Mouse (Mus musculus): ENCODE results near the gene Prr23a2.

The Prr23a2 gene

DNA sequence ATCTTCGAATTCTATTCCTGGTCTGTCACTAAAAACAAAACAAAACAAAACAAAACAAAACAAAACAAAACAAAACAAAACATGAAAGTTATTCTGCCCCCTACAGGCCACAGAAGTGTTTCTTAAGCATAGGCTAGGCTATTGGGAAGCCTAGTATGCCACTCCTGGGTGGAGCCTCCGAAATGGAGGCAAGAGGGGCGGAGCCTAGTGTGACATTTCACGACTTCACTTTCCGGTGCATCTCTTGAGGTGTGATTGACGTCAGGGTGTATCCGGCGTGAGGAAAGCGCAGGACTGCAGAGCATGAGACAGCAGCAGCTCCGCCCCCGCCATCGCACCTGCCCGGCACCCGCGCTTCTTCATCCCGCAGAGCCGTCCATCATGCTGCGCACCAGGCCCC, at the start of gene Prr23a2:
Gene Prr23a2 (plus strand): TSS at position 285 of the 400 bp plus-strand sequence.
- in situ Hi-C loops (cut with MseI, MboI), result no loop called here

DNA sequence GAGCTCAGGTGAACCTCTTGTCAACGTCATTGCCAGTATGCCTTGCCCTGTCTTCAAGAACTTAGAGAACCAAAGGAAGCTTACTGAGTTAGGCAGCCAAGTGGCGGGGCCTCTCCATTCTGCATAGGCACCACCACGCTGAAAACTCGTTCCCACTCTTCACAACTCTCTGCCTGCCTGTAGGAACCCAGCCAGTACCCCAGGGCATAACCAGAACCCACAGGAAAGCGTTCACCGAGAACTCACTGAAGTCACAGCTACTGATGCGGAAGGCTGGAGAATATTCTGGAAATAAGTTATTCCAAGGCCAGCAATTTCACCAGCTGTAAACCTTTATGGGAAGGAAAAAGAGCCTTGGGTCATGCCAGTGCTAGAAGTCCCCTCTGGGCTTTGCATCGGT, 48.7 kb upstream of the Prr23a2 start:
- in situ Hi-C loops (cut with MseI, MboI), result loop anchor here in 1 of 2 experiments (25.0 kb wide), 1 partner anchor 170 kb away; no protein-coding TSS in a partner anchor

DNA sequence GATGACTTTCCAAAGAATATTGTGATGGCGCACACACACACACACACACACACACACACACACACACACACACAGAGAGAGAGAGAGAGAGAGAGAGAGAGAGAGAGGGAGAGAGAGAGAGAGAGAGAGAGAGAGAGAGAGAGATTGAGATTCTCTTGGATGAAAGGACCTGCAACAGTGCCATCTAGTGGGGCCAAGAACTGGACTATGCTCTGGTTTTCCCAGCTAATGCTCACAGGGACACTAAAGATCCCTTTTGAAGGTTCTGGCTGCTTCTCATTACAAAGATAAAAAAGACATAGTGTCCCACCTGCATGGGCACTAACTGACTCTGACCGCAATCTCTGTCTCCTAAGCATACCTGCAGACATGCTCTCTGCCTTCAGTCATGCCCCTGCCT, 46.8 kb upstream of the Prr23a2 start:
- in situ Hi-C loops (cut with MseI, MboI), result loop anchor here in 1 of 2 experiments (25.0 kb wide), 1 partner anchor 172 kb away; no protein-coding TSS in a partner anchor

DNA sequence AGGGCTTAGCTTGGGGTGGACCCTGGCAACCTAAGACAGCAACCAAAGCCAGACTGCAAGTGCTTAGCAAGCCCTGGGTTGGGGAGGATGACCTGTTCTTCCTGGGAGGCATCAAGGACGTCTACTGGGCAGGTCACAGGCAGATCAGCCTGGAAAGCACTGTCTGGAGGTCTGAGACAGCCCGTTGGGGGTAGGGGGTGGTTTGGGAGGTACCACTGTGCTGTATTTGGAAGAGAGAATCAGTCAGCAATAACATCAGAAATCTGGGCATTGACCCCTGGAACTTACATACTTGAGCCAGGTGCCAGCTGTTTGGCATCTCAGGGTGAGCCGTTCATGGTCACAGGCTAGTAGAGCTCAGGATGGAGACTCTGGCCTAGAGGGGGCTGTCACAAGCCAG, 40.2 kb upstream of the Prr23a2 start:
- in situ Hi-C loops (cut with MseI, MboI), result loop anchor here (10.0 to 25.0 kb wide), 2 partner anchors 171 to 179 kb away; no protein-coding TSS in a partner anchor

GRCm38 (mm10) chr9:98817592-98817991, 38.7 kb upstream of the Prr23a2 start:
- in situ Hi-C loops (cut with MseI, MboI), result loop anchor here (10.0 to 25.0 kb wide), 2 partner anchors 173 to 180 kb away; no protein-coding TSS in a partner anchor

- in situ Hi-C loops (cut with MseI, MboI), result loop anchor here (10.0 to 25.0 kb wide), 2 partner anchors 174 to 182 kb away; no protein-coding TSS in a partner anchor
Measured at GRCm38 (mm10) chr9:98818971-98819370, 37.3 kb upstream of the Prr23a2 start.

GRCm38 (mm10) chr9:98819481-98819880, 36.8 kb upstream of the Prr23a2 start:
- in situ Hi-C loops (cut with MseI, MboI), result loop anchor here (10.0 to 25.0 kb wide), 2 partner anchors 175 to 182 kb away; no protein-coding TSS in a partner anchor

DNA sequence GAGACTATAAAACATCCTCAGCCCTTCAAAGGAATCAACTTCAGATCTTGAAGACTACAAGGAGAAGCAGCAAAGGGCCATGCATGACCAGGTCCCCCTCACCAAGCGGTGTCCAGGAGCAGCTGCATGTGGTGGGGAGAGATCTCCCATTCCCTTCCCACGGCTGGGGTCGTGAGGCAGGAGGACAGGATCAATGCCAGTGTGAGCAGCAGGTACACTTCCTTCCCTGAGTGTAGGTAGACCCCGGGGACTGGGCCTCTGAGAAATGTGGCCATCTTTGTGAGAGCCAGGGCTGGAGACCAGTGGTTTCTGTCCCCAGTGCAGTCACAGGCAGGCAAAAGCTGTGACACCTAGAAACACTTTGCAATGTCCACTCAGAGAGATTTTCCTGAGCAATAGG, 35.8 kb upstream of the Prr23a2 start:
- in situ Hi-C loops (cut with MseI, MboI), result loop anchor here in 1 of 2 experiments (25.0 kb wide), 1 partner anchor 183 kb away; no protein-coding TSS in a partner anchor

GRCm38 (mm10) chr9:98821067-98821466, 35.2 kb upstream of the Prr23a2 start:
- in situ Hi-C loops (cut with MseI, MboI), result loop anchor here in 1 of 2 experiments (25.0 kb wide), 1 partner anchor 184 kb away; no protein-coding TSS in a partner anchor

DNA sequence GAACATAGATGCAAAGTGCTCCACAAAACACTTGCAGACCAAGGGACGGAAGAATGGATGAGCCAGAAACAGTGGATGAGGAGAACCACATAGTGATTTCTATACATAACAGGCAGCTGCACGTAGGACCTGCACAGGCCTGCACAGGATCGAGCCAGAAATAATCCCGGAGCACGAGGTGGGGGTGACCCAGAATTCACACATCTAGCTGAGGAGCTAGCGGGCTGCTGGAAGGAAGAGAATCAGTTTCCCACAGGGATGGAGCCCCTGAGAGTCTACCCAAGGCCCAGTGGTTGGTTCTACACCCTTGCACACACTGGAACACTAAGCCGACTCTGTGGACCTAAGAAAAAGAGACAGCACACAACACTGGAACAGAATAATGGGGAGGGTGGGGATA, 32.5 kb upstream of the Prr23a2 start:
- in situ Hi-C loops (cut with MseI, MboI), result loop anchor here in 1 of 2 experiments (25.0 kb wide), 1 partner anchor 187 kb away; no protein-coding TSS in a partner anchor

- in situ Hi-C loops (cut with MseI, MboI), result no loop called here
Measured at GRCm38 (mm10) chr9:98829508-98829907, 26.8 kb upstream of the Prr23a2 start.

DNA sequence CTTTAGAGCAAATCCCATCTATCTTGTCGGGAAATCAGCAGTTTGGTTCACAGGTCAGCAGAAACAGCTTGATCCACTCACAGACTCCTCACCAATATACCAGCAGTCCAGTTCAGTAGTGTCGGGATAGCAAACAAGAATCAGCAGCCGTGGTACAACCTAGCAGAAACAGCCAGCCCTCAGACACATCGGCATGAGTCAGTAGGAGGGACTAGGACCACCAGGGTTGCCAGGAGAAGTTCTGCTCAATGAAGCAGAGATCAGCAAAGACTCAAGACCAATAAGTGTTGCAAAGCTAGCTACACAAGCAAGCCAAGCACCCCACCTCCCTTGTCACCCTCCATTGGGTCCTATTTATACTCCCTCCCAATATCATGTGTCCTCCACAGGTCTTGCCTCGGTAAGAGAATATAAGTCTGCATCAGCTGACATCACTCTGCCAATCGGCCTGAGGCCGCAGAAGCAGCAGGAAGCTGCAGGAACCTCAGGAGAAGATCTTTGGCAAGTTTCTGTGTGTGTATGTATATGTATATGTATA, 18.7 kb upstream of the Prr23a2 start:
- in situ Hi-C loops (cut with MseI, MboI), result no loop called here

DNA sequence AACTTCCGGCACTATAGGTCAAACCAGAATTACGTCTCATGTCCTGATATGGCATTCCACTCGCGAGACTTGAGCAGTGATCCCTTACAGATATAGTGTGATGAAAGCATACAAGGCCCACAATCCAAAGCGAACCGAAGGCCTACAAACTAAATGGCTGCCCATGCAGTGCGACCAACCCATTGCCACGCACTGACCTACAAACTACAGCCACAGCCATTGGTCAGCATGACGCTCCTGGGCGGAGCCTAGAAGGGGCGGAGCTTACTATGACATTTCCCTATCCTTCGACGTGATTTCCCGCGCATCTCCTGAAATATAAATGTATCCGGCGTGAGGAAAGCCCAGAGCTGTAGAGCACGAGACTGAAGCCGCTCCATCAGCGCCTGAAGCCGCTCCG, 14.2 kb upstream of the Prr23a2 start, which contains the start of gene Prr23a1:
Gene Prr23a1 (plus strand): TSS at position 387 of the 400 bp plus-strand sequence.
- in situ Hi-C loops (cut with MseI, MboI), result no loop called here

DNA sequence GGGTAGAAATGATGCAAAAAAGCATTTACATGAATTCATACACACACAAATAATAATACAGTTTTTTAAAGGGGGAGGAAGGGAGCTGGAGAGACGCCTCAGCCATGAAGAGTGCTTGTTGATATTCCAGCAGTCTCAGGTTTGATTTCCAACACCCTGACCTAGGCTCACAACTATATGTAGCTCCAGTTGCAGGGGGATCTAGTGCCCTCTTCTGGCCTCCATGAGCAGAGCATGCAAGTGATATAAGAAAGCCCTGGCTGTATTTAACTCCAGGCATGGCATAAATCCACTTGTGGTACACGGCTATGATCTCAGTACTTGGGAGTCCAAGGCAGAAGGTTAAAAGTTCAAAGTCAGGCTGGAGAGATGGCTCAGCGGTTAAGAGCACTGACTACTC, 7.2 kb downstream of the Prr23a2 start:
- in situ Hi-C loops (cut with MseI, MboI), result no loop called here

DNA sequence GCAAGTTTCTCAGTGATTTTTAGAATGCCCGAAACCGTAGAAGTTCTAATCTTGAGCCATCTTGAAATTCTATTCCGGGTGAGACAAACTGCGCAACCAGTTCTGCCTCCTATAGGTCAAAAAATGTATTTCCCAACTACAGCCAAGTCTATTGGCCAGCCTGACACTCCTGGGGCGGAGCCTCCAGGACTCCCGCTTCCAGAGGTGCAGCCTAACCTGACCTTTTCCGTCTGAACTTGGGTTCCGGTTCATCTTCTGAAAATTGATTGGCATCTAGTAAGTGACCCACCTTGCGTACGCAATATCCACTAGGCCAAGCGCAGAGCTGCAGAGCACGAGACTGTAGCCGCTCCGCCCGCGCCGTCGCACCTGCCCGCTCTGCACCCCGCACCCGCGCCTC, 8.3 kb downstream of the Prr23a2 start, which contains the start of gene Prr23a3:
Gene Prr23a3 (plus strand): TSS at position 197 of the 400 bp plus-strand sequence.
- in situ Hi-C loops (cut with MseI, MboI), result no loop called here

DNA sequence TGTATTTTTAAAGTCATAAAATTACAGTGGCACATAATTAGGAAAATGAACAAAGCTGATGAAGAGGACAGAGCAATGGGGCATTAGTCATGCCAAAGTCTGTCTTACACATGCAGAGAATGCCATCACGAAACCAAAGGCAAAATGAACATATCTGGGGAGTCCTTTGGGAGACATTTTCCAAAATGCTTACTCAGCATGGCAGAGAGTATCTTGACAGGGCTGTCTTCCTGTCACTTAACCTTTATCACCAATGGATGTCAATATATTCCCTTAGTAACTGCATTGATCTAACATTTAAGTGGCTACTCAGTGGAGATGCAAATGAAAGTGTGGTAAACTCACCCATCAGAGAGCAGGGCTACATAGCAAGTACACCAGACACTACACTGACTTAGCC, 45.2 kb downstream of the Prr23a2 start:
- in situ Hi-C loops (cut with MseI, MboI), result no loop called here

GRCm38 (mm10) chr9:98902819-98903218, 46.5 kb downstream of the Prr23a2 start, which contains the start of gene 7420426K07Rik:
TSS of gene 7420426K07Rik (plus strand) at chr9:98903119.
- in situ Hi-C loops (cut with MseI, MboI), result no loop called here

Measured in mouse trophoblast stem cell (cell line).